Mouse (Mus musculus): Measurements from ENCODE around the gene Syt6. TPM values are rescaled to one million over a fixed set of nuclear protein-coding genes. Genes with fewer than 3 reads are reported as not detected.

The Syt6 gene
- total and polyA plus RNA-seq, 3 experiments: 0.38 TPM; not detected in 2

GRCm38 (mm10) chr3:103683966-103684319, 108.9 kb downstream of the Syt6 start:
- no peaks in the 10 kb centered on the region for H3K36me3 ChIP-seq (replicated peaks)
- peaks cover 17% of the 10 kb centered on the region for H3K27me3 ChIP-seq (ENCODE audit: insufficient read depth, low read length)

GRCm38 (mm10) chr3:103689043-103689442, 114.0 kb downstream of the Syt6 start:
- ATAC-seq (ENCODE audit: extremely low read depth, insufficient number of reproducible peaks, low FRiP score, poor library complexity, severe bottlenecking): no peak
- Histone ChIP-seq H3K4me3 (ENCODE audit: low read depth, low read length) (no peak overlapping the region), H3K36me3 (replicated peaks) (no peaks in the 10 kb centered on the region), H3K9me3 (replicated peaks) (no peaks in the 10 kb centered on the region), H3K4me1 (ENCODE audit: insufficient read depth, low read depth, low read length) (no peaks in the 10 kb centered on the region), H3K27me3 (ENCODE audit: insufficient read depth, low read length) (no peaks in the 10 kb centered on the region)
- no peak for TF ChIP-seq GATA1 (IDR thresholded peaks at IDR 0.05; ENCODE audit: borderline replicate concordance, low read length)
- TF ChIP-seq POLR2AphosphoS5 (IDR thresholded peaks at IDR 0.05; ENCODE audit: insufficient replicate concordance, low read depth, low read length): no peak
- no peak for TF ChIP-seq TAL1 (conservative IDR thresholded peaks at IDR 0.05; ENCODE audit: low read depth, low read length)
- no peak for TF ChIP-seq CTCF (IDR thresholded peaks at IDR 0.05; ENCODE audit: low read depth, low read length)
- no peak for TF ChIP-seq GATA2 (IDR thresholded peaks at IDR 0.05; ENCODE audit: borderline replicate concordance, low read depth, low read length)
- no peak for DNase-seq (ENCODE audit: low spot score)

More at GRCm38 (mm10) chr3:103683966-103684319, 108.9 kb downstream of the Syt6 start:
- Histone ChIP-seq H3K4me3 (ENCODE audit: low read depth, low read length) (no peak overlapping the region), H3K9me3 (replicated peaks) (no peaks in the 10 kb centered on the region), H3K4me1 (ENCODE audit: insufficient read depth, low read depth, low read length) (no peaks in the 10 kb centered on the region)
- ATAC-seq (ENCODE audit: extremely low read depth, insufficient number of reproducible peaks, low FRiP score, poor library complexity, severe bottlenecking): no peak
- TF ChIP-seq CTCF (IDR thresholded peaks at IDR 0.05; ENCODE audit: low read depth, low read length): no peak
- TF ChIP-seq GATA1 (IDR thresholded peaks at IDR 0.05; ENCODE audit: borderline replicate concordance, low read length): no peak
- no peak for TF ChIP-seq POLR2AphosphoS5 (IDR thresholded peaks at IDR 0.05; ENCODE audit: insufficient replicate concordance, low read depth, low read length)
- TF ChIP-seq TAL1 (conservative IDR thresholded peaks at IDR 0.05; ENCODE audit: low read depth, low read length): no peak
- TF ChIP-seq GATA2 (IDR thresholded peaks at IDR 0.05; ENCODE audit: borderline replicate concordance, low read depth, low read length): no peak
- no peak for DNase-seq (ENCODE audit: low spot score)

GRCm38 (mm10) chr3:103690506-103690905, 115.5 kb downstream of the Syt6 start:
- Histone ChIP-seq H3K27me3 (ENCODE audit: insufficient read depth, low read length) (0 out of 2 replicates have a peak, but pooled peaks cover 2% of the 10 kb centered on the region), H3K36me3 (replicated peaks) (no peaks in the 10 kb centered on the region), H3K9me3 (replicated peaks) (no peaks in the 10 kb centered on the region), H3K4me3 (ENCODE audit: low read depth, low read length) (no peak overlapping the region), H3K4me1 (ENCODE audit: insufficient read depth, low read depth, low read length) (no peaks in the 10 kb centered on the region)
- no peak for ATAC-seq (ENCODE audit: extremely low read depth, insufficient number of reproducible peaks, low FRiP score, poor library complexity, severe bottlenecking)
- DNase-seq (ENCODE audit: low spot score): no peak
- no peak for TF ChIP-seq TAL1 (conservative IDR thresholded peaks at IDR 0.05; ENCODE audit: low read depth, low read length)
- TF ChIP-seq POLR2AphosphoS5 (IDR thresholded peaks at IDR 0.05; ENCODE audit: insufficient replicate concordance, low read depth, low read length): no peak
- no peak for TF ChIP-seq GATA1 (IDR thresholded peaks at IDR 0.05; ENCODE audit: borderline replicate concordance, low read length)
- TF ChIP-seq CTCF (IDR thresholded peaks at IDR 0.05; ENCODE audit: low read depth, low read length): no peak
- no peak for TF ChIP-seq GATA2 (IDR thresholded peaks at IDR 0.05; ENCODE audit: borderline replicate concordance, low read depth, low read length)

Other genes with a start within 250 kb of the Syt6 start
- 1.3 TPM in 1 of 2 replicates, not detected in the other for gene Atg4a-ps, start 70.8 kb downstream of the Syt6 start, total RNA-seq (2014; fragmentation: Nextera tagmentation)
- 1.1 and 1.2 TPM in 2 replicates for gene Atg4a-ps, start 70.8 kb downstream of the Syt6 start, total RNA-seq (2017)
- not detected in 2 replicates for gene Atg4a-ps, start 70.8 kb downstream of the Syt6 start, polyA plus RNA-seq (2012)
- 0.75 TPM in 1 of 2 replicates, not detected in the other for gene Olfml3, start 162.8 kb downstream of the Syt6 start, total RNA-seq (2014; fragmentation: Nextera tagmentation)
- 0.46 and 0.60 TPM in 2 replicates for gene Olfml3, start 162.8 kb downstream of the Syt6 start, total RNA-seq (2017)
- gene Olfml3, start 162.8 kb downstream of the Syt6 start, polyA plus RNA-seq (2012): not detected in 2 replicates
- gene Gm10964, start 164.1 kb downstream of the Syt6 start, total RNA-seq (2014; fragmentation: Nextera tagmentation): not detected in 2 replicates
- gene Gm10964, start 164.1 kb downstream of the Syt6 start, total RNA-seq (2017): not detected in 2 replicates
- not detected in 2 replicates for gene Gm10964, start 164.1 kb downstream of the Syt6 start, polyA plus RNA-seq (2012)
- 188 and 208 TPM in 2 replicates for gene Hipk1, start 216.3 kb downstream of the Syt6 start, total RNA-seq (2014; fragmentation: Nextera tagmentation)
- 47.7 and 57.5 TPM in 2 replicates for gene Hipk1, start 216.3 kb downstream of the Syt6 start, total RNA-seq (2017)
- gene Hipk1, start 216.3 kb downstream of the Syt6 start, polyA plus RNA-seq (2012): 39.1 and 42.6 TPM in 2 replicates
- 21.8 and 28.6 TPM in 2 replicates for gene Dclre1b, start 234.2 kb downstream of the Syt6 start, total RNA-seq (2014; fragmentation: Nextera tagmentation)
- gene Dclre1b, start 234.2 kb downstream of the Syt6 start, total RNA-seq (2017): 8.0 and 8.6 TPM in 2 replicates
- 2.6 and 5.7 TPM in 2 replicates for gene Dclre1b, start 234.2 kb downstream of the Syt6 start, polyA plus RNA-seq (2012)
- gene Ap4b1, start 234.3 kb downstream of the Syt6 start, total RNA-seq (2014; fragmentation: Nextera tagmentation): 13.5 and 30.8 TPM in 2 replicates
- 24.1 and 24.4 TPM in 2 replicates for gene Ap4b1, start 234.3 kb downstream of the Syt6 start, total RNA-seq (2017)
- 2.5 and 3.4 TPM in 2 replicates for gene Ap4b1, start 234.3 kb downstream of the Syt6 start, polyA plus RNA-seq (2012)
- gene Gm43064, start 234.3 kb downstream of the Syt6 start, total RNA-seq (2014; fragmentation: Nextera tagmentation): 3.1 and 8.7 TPM in 2 replicates
- 0.82 TPM in 1 of 2 replicates, not detected in the other for gene Gm43064, start 234.3 kb downstream of the Syt6 start, total RNA-seq (2017)
- gene Gm43064, start 234.3 kb downstream of the Syt6 start, polyA plus RNA-seq (2012): 0.05 and 0.13 TPM in 2 replicates

Data from G1E (cell line).